Mouse (Mus musculus) gastrocnemius, postnatal 10 days (tissue): ENCODE measurements around the gene Kcnq2. TPM values are rescaled to one million over a fixed set of nuclear protein-coding genes. Genes with fewer than 3 reads are reported as not detected.
A peak's percentile ranks its signal among the peaks of the same experiment; 100 is the strongest.

ENCODE experiments used
- DNase-seq: peaks from one replicate; pipeline ENCODE4 v3.0.0; 2021; ENCODE audit warnings: mixed read lengths
- total RNA-seq, 2 experiments: library from RNA; stranded (reverse); gene quantifications; 2 replicates each; pipeline ENCODE4 v1.2.3; 2021

Kcnq2 gene
- total RNA-seq, 2 experiments from 2014 or later: 0.23 to 0.47 TPM

GRCm38 (mm10) chr2:181102161-181102560 lies 32.9 kb downstream of the Kcnq2 start:
- DNase-seq: no peak

GRCm38 (mm10) chr2:181101626-181102025 lies 33.5 kb downstream of the Kcnq2 start:
- DNase-seq: no peak

- no peak for DNase-seq
These were observed 35.0 kb downstream of the Kcnq2 start for GRCm38 (mm10) chr2:181100087-181100486.

GRCm38 (mm10) chr2:181090123-181090522 lies 45.0 kb downstream of the Kcnq2 start:
- no peak for DNase-seq

- DNase-seq: no peak
These were observed 50.1 kb downstream of the Kcnq2 start for GRCm38 (mm10) chr2:181084997-181085396.

GRCm38 (mm10) chr2:181083945-181084344 lies 51.2 kb downstream of the Kcnq2 start:
- DNase-seq: no peak

- peak; percentile 51 for DNase-seq
These were observed 54.2 kb downstream of the Kcnq2 start for GRCm38 (mm10) chr2:181080886-181081285.

- no peak for DNase-seq
These were observed 55.6 kb downstream of the Kcnq2 start for GRCm38 (mm10) chr2:181079518-181079917.

- DNase-seq: no peak
These were observed 56.2 kb downstream of the Kcnq2 start for GRCm38 (mm10) chr2:181078908-181079307.

GRCm38 (mm10) chr2:181075501-181075900 lies 59.6 kb downstream of the Kcnq2 start:
- DNase-seq: no peak

GRCm38 (mm10) chr2:181072403-181072714 lies 62.7 kb downstream of the Kcnq2 start:
- no peak for DNase-seq

- peak; percentile 82 for DNase-seq
These were observed 63.2 kb downstream of the Kcnq2 start for GRCm38 (mm10) chr2:181071706-181072402.

- DNase-seq: no peak
These were observed 65.0 kb downstream of the Kcnq2 start for GRCm38 (mm10) chr2:181070136-181070535.

GRCm38 (mm10) chr2:181068499-181068898 lies 66.6 kb downstream of the Kcnq2 start:
- no peak for DNase-seq

- no peak for DNase-seq
These were observed 69.3 kb downstream of the Kcnq2 start for GRCm38 (mm10) chr2:181065827-181066226.

GRCm38 (mm10) chr2:181060127-181060526 lies 75.0 kb downstream of the Kcnq2 start:
- peak; percentile 83 for DNase-seq

- no peak for DNase-seq
These were observed 76.9 kb downstream of the Kcnq2 start for GRCm38 (mm10) chr2:181058193-181058592.

- DNase-seq: no peak
These were observed 77.8 kb downstream of the Kcnq2 start for GRCm38 (mm10) chr2:181057341-181057740.

- no peak for DNase-seq
These were observed 82.9 kb downstream of the Kcnq2 start for GRCm38 (mm10) chr2:181052171-181052570.

GRCm38 (mm10) chr2:181048986-181049385 lies 86.1 kb downstream of the Kcnq2 start:
- DNase-seq: no peak

GRCm38 (mm10) chr2:181048252-181048945 lies 86.7 kb downstream of the Kcnq2 start:
- no peak for DNase-seq

GRCm38 (mm10) chr2:181044001-181044400 lies 91.1 kb downstream of the Kcnq2 start:
- DNase-seq: no peak

- DNase-seq: no peak
These were observed 91.7 kb downstream of the Kcnq2 start, which contains the start of gene Chrna4 for GRCm38 (mm10) chr2:181043437-181043836. Chrna4 (minus strand) TSS chr2:181043546.

- DNase-seq: no peak
These were observed 92.7 kb downstream of the Kcnq2 start for GRCm38 (mm10) chr2:181042376-181042775.
